Mouse (Mus musculus): ENCODE measurements around the gene Ceacam19. TPM values are rescaled to one million over a fixed set of nuclear protein-coding genes. Genes with fewer than 3 reads are reported as not detected.
"Not testable (repeated sequence)": the region's sequence is repeated elsewhere in the genome, so short reads cannot be mapped to it uniquely, and the experiment has no call there.

Gene Ceacam19
- 0.72 and 0.81 TPM in 2 replicates for polyA plus RNA-seq (2012; rRNA removed)

- no peak for DNase-seq (ENCODE audit: low spot score)
Measured at GRCm38 (mm10) chr7:19887849-19888248, at the start of gene Ceacam19. Gene Ceacam19 (minus strand): TSS chr7:19887965.

GRCm38 (mm10) chr7:19937229-19937821 lies 49.6 kb upstream of the Ceacam19 start:
- DNase-seq (ENCODE audit: low spot score), result no peak

- no peak for DNase-seq (ENCODE audit: low spot score)
Measured at GRCm38 (mm10) chr7:19935961-19936360, 48.2 kb upstream of the Ceacam19 start.

GRCm38 (mm10) chr7:19935171-19935751 lies 47.5 kb upstream of the Ceacam19 start:
- no peak for DNase-seq (ENCODE audit: low spot score)

GRCm38 (mm10) chr7:19932877-19933809 lies 45.4 kb upstream of the Ceacam19 start:
- DNase-seq (ENCODE audit: low spot score), result no peak

GRCm38 (mm10) chr7:19932133-19932876 lies 44.5 kb upstream of the Ceacam19 start:
- no peak for DNase-seq (ENCODE audit: low spot score)

GRCm38 (mm10) chr7:19930481-19930880 lies 42.7 kb upstream of the Ceacam19 start:
- DNase-seq (ENCODE audit: low spot score), result not testable (repeated sequence)

- no peak for DNase-seq (ENCODE audit: low spot score)
Measured at GRCm38 (mm10) chr7:19928486-19928885, 40.7 kb upstream of the Ceacam19 start.

- DNase-seq (ENCODE audit: low spot score), result no peak
Measured at GRCm38 (mm10) chr7:19926849-19927480, 39.2 kb upstream of the Ceacam19 start.

GRCm38 (mm10) chr7:19925376-19925775 lies 37.6 kb upstream of the Ceacam19 start:
- no peak for DNase-seq (ENCODE audit: low spot score)

- no peak for DNase-seq (ENCODE audit: low spot score)
Measured at GRCm38 (mm10) chr7:19923797-19924196, 36.0 kb upstream of the Ceacam19 start.

GRCm38 (mm10) chr7:19923354-19923753 lies 35.6 kb upstream of the Ceacam19 start:
- DNase-seq (ENCODE audit: low spot score), result no peak

GRCm38 (mm10) chr7:19920506-19921261 lies 32.9 kb upstream of the Ceacam19 start, which contains the start of gene Pvr:
Gene Pvr (minus strand): TSS chr7:19921160.
- peak; percentile 69 for DNase-seq (ENCODE audit: low spot score)

- DNase-seq (ENCODE audit: low spot score), result no peak
Measured at GRCm38 (mm10) chr7:19920166-19920505, 32.4 kb upstream of the Ceacam19 start.

GRCm38 (mm10) chr7:19914558-19914957 lies 26.8 kb upstream of the Ceacam19 start:
- DNase-seq (ENCODE audit: low spot score), result no peak

- DNase-seq (ENCODE audit: low spot score), result no peak
Measured at GRCm38 (mm10) chr7:19911695-19912524, 24.1 kb upstream of the Ceacam19 start.

GRCm38 (mm10) chr7:19911292-19911658 lies 23.5 kb upstream of the Ceacam19 start:
- DNase-seq (ENCODE audit: low spot score), result no peak

GRCm38 (mm10) chr7:19910421-19911291 lies 22.9 kb upstream of the Ceacam19 start:
- peak; percentile 71 for DNase-seq (ENCODE audit: low spot score)

- DNase-seq (ENCODE audit: low spot score), result no peak
Measured at GRCm38 (mm10) chr7:19889881-19890280, 2.1 kb upstream of the Ceacam19 start.
